Mouse (Mus musculus) liver, embryonic 14.5 days (tissue): ENCODE measurements around the gene Hoxa7. TPM values are rescaled to one million over a fixed set of nuclear protein-coding genes. Genes with fewer than 3 reads are reported as not detected.

Experiments used
- ATAC-seq: fragments of 200-750 bp; cut with Nextera tagmentation; 2 replicates; pipeline ENCODE4 v1.8.0; 2017; ENCODE audit warnings: moderate number of reproducible peaks, mild to moderate bottlenecking, moderate library complexity; ENCODE audit not compliant: insufficient read depth
- DNase-seq, 3 experiments: peaks; one replicate each; pipeline ENCODE4 v3.0.0-alpha.2; 2012 to 2013; ENCODE audit warnings: low read depth in 3 of 3, low spot score in 3 of 3
- H3K27ac ChIP-seq: fragments of 300-500 bp; sonication (generic); 2 replicates; pipeline ENCODE4 v1.5.1; 2014; ENCODE audit warnings: moderate library complexity, mild to moderate bottlenecking, control low read depth, inconsistent platforms
- H3K27me3 ChIP-seq: fragments of 300-500 bp; sonication (generic); 2 replicates; pipeline ENCODE4 v1.6.1; 2014; ENCODE audit warnings: mild to moderate bottlenecking, low read length, moderate library complexity; ENCODE audit not compliant: control insufficient read depth, insufficient read depth
- H3K36me3 ChIP-seq: fragments of 300-500 bp; sonication (generic); replicated peaks from 2 replicates; pipeline ENCODE4 v1.6.1; 2014; ENCODE audit warnings: low read depth; ENCODE audit not compliant: control insufficient read depth, insufficient read depth
- H3K4me1 ChIP-seq, 2 experiments: fragments of 200-500 bp in 1 of 2; fragments of 300-500 bp in 1 of 2; sonication (generic) in 1 of 2; replicated peaks; 2 replicates each; pipeline ENCODE4 v1.6.1; 2012 to 2014; ENCODE audit warnings: antibody characterized with exemption in 1 of 2, inconsistent platforms in 1 of 2, low read length in 1 of 2; ENCODE audit not compliant: control insufficient read depth in 2 of 2, insufficient read depth in 2 of 2
- H3K4me2 ChIP-seq: fragments of 300-500 bp; sonication (generic); 2 replicates; pipeline ENCODE4 v1.6.1; 2014; ENCODE audit warnings: low read depth, mild to moderate bottlenecking, control low read depth, moderate library complexity
- H3K4me3 ChIP-seq, 2 experiments: fragments of 200-500 bp in 1 of 2; fragments of 300-500 bp in 1 of 2; sonication (generic) in 1 of 2; 2 replicates each; pipeline ENCODE4 v1.5.1; 2012 to 2014; ENCODE audit warnings: low read depth in 2 of 2, low read length in 2 of 2, mild to moderate bottlenecking in 2 of 2, control low read depth in 1 of 2, inconsistent platforms in 1 of 2, moderate library complexity in 1 of 2; ENCODE audit not compliant: insufficient read depth in 1 of 2
- H3K9ac ChIP-seq: fragments of 300-500 bp; sonication (generic); replicated peaks from 2 replicates; pipeline ENCODE4 v1.6.1; 2014; ENCODE audit warnings: mild to moderate bottlenecking, control low read depth, moderate library complexity
- H3K9me3 ChIP-seq: fragments of 300-500 bp; sonication (generic); 2 replicates; pipeline ENCODE4 v1.6.1; 2016; ENCODE audit warnings: low read length, mixed read lengths; ENCODE audit not compliant: control insufficient read depth
- CTCF ChIP-seq: IDR thresholded peaks from 2 replicates; pipeline ENCODE4 v1.5.1; 2016; ENCODE audit warnings: antibody characterized with exemption, low read depth, control low read depth
- EP300 ChIP-seq: IDR thresholded peaks from 2 replicates; pipeline ENCODE4 v1.6.1; 2016; ENCODE audit warnings: antibody characterized with exemption, low read depth
- WGBS: fragments of 180-500 bp; shearing (Covaris S2); extraction: QIAGEN DNeasy Blood & Tissue Kit; methylation state at CpG from one replicate; pipeline ENCODE4 v1.1.7; 2014; ENCODE audit not compliant: insufficient replicate concordance; 5-methylcytosine and 5-hydroxymethylcytosine counted together
- polyA plus RNA-seq, 2 experiments: library from polyadenylated mRNA; depleted of rRNA in 1 of 2; stranded (reverse) in 1 of 2; unstranded in 1 of 2; fragments of >200 nt; fragmentation: Nextera tagmentation in 1 of 2; extraction: Ambion mirVana in 1 of 2; gene quantifications; 2 replicates each; pipeline versions ENCODE4 v1.2.1 to v1.2.3; 2012 to 2014

Gene Hoxa7
- polyA plus RNA-seq, 2 experiments: 0.23 to 0.26 TPM

- Histone ChIP-seq H3K4me3 (no peak overlapping the region), H3K9me3 (no peaks in the 10 kb centered on the region), H3K27ac (no peak overlapping the region), H3K4me2 (no peak overlapping the region), H3K9ac (no peak overlapping the region), H3K4me1 (0 out of 4 replicates have a peak, but pooled peaks cover 0 to 3% of the 10 kb centered on the region in 2 experiments), H3K36me3 (no peaks in the 10 kb centered on the region), H3K27me3 (peaks cover 63% of the 10 kb centered on the region)
- ATAC-seq (no peak), DNase-seq (no peak)
- WGBS: 56% methylated on average over 1 of the region's 1 CpGs
- TF ChIP-seq CTCF (no peak), EP300 (no peak)
These were observed 38.9 kb downstream of the Hoxa7 start for GRCm38 (mm10) chr6:52182793-52183192.

GRCm38 (mm10) chr6:52182030-52182429 lies 39.6 kb downstream of the Hoxa7 start:
- 51% methylated on average over 2 of the region's 2 CpGs for WGBS
- Histone ChIP-seq H3K27ac (no peak overlapping the region), H3K9me3 (no peaks in the 10 kb centered on the region), H3K36me3 (no peaks in the 10 kb centered on the region), H3K27me3 (peaks cover 65% of the 10 kb centered on the region), H3K4me1 (0 out of 4 replicates have a peak, but pooled peaks cover 0 to 3% of the 10 kb centered on the region in 2 experiments), H3K4me3 (no peak overlapping the region), H3K4me2 (no peak overlapping the region), H3K9ac (no peak overlapping the region)
- DNase-seq (no peak), ATAC-seq (no peak)
- TF ChIP-seq CTCF: no peak

- Histone ChIP-seq H3K9ac (no peak overlapping the region), H3K4me2 (no peak overlapping the region)
These were observed 40.9 kb downstream of the Hoxa7 start for GRCm38 (mm10) chr6:52180726-52181125.

GRCm38 (mm10) chr6:52180213-52180710 lies 41.4 kb downstream of the Hoxa7 start:
- H3K4me2 ChIP-seq: no peak overlapping the region

More at GRCm38 (mm10) chr6:52180726-52181125, 40.9 kb downstream of the Hoxa7 start:
- no peak overlapping the region for H3K27ac ChIP-seq
- WGBS: 28% methylated on average over 3 of the region's 3 CpGs
- H3K27me3 ChIP-seq: peaks cover 67% of the 10 kb centered on the region
- H3K36me3 ChIP-seq: no peaks in the 10 kb centered on the region
- H3K4me3 ChIP-seq: no peak overlapping the region
- H3K9me3 ChIP-seq: no peaks in the 10 kb centered on the region
- ATAC-seq: no peak
- DNase-seq: no peak
- H3K4me1 ChIP-seq: 0 out of 4 replicates have a peak, but pooled peaks cover 0 to 3% of the 10 kb centered on the region in 2 experiments
- no peak for TF ChIP-seq CTCF
- TF ChIP-seq EP300: no peak

GRCm38 (mm10) chr6:52179690-52180089 lies 42.0 kb downstream of the Hoxa7 start:
- Histone ChIP-seq H3K9ac (no peak overlapping the region), H3K36me3 (no peaks in the 10 kb centered on the region), H3K4me3 (peak overlapping the region; percentile 2 to 21; a peak in 2 of 4 replicates), H3K27ac (no peak overlapping the region), H3K4me2 (peak overlapping the region; percentile 11), H3K27me3 (peaks cover 67% of the 10 kb centered on the region), H3K9me3 (no peaks in the 10 kb centered on the region), H3K4me1 (0 out of 4 replicates have a peak, but pooled peaks cover 0 to 3% of the 10 kb centered on the region in 2 experiments)
- DNase-seq (no peak), ATAC-seq (no peak)
- no peak for TF ChIP-seq CTCF
- no peak for TF ChIP-seq EP300
- WGBS: 8% methylated on average over 10 of the region's 10 CpGs

More at GRCm38 (mm10) chr6:52180213-52180710, 41.4 kb downstream of the Hoxa7 start:
- 27% methylated on average over 11 of the region's 11 CpGs for WGBS
- Histone ChIP-seq H3K27ac (no peak overlapping the region), H3K9ac (no peak overlapping the region), H3K4me1 (0 out of 4 replicates have a peak, but pooled peaks cover 0 to 3% of the 10 kb centered on the region in 2 experiments), H3K27me3 (peaks cover 67% of the 10 kb centered on the region), H3K4me3 (no peak overlapping the region), H3K36me3 (no peaks in the 10 kb centered on the region), H3K9me3 (no peaks in the 10 kb centered on the region)
- no peak for DNase-seq
- no peak for ATAC-seq
- TF ChIP-seq CTCF: no peak
- TF ChIP-seq EP300: no peak
